Mouse (Mus musculus): ENCODE data around the gene Ube2e1. TPM values are rescaled to one million over a fixed set of nuclear protein-coding genes. Genes with fewer than 3 reads are reported as not detected.

Ube2e1 gene
- polyA plus RNA-seq (2015; fragmentation: Nextera tagmentation; extraction: Ambion mirVana), result 205 and 223 TPM in 2 replicates

DNA sequence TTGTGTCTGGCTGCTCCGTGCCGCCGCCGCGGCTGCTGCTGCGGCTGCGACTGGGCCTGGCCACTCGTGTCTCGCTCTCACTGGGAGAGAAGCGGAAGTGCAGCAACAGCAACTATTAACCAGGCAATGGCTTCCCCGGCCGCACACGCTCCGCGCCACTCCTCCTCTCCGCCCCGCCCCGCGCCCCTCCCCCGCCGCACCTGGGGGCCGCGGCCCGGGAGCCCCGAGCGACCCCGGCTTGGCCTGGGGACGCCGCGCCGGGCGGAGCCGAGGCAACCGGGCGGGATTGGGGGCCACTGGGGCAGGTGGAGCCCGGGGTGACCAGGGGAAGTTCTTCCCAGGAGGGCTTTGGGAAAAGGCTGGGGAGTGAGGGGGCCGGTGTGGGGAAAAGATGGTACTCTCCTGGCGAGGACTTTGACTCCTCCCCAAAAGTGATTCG lies at the start of gene Ube2e1:
Gene Ube2e1 (minus strand): TSS at position 167 of the 439 bp plus-strand sequence.
- H3K4me1 ChIP-seq (ENCODE audit: control insufficient read depth, insufficient read depth, low read length), result peaks cover 28% of the 10 kb centered on the region
- H3K36me3 ChIP-seq (ENCODE audit: control insufficient read depth, insufficient read depth, low read length), result no peaks in the 10 kb centered on the region
- H3K9ac ChIP-seq (ENCODE audit: low read depth, low read length), result peak within 1 kb of the TSS; percentile 98
- no peaks in the 10 kb centered on the region for H3K9me3 ChIP-seq (replicated peaks; ENCODE audit: control insufficient read depth, low read length, poor library complexity, severe bottlenecking)
- H3K4me3 ChIP-seq (ENCODE audit: low read depth, low read length), result peak within 1 kb of the TSS; percentile 93
- H3K27me3 ChIP-seq (ENCODE audit: control insufficient read depth, insufficient read depth, low read depth, low read length), result no peaks in the 10 kb centered on the region
- peak within 1 kb of the TSS; percentile 90 for H3K27ac ChIP-seq (ENCODE audit: low read length)
- peak within 1 kb of the TSS; percentile 87 for H3K4me2 ChIP-seq (ENCODE audit: low read length)
- WGBS, result under 1% methylated on average over 27 of the region's 39 CpGs
- ATAC-seq, result peak; percentile 93

DNA sequence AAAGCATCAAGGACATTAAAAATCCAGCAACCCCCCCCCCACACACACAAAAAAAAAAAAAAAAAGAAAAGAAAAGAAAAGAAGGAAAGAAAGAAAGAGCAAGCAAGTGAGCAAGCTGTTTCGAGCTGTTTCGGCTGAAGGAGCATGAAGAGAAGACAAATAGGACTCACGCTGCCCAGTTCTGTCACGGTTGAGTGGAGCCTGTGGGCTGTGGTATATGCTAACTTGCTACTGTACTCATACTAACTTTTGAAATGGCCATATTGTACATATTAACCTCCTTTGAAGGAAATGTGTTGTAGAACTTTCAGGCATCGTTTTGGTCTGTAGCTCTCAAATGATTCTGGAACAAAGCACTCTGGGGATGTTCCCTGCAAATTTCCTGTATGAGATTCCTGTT lies 48.2 kb upstream of the Ube2e1 start:
- H3K9me3 ChIP-seq (replicated peaks; ENCODE audit: control insufficient read depth, low read length, poor library complexity, severe bottlenecking), result no peaks in the 10 kb centered on the region
- no peaks in the 10 kb centered on the region for H3K36me3 ChIP-seq (ENCODE audit: control insufficient read depth, insufficient read depth, low read length)
- no peak overlapping the region for H3K4me2 ChIP-seq (ENCODE audit: low read length)
- no peaks in the 10 kb centered on the region for H3K4me1 ChIP-seq (ENCODE audit: control insufficient read depth, insufficient read depth, low read length)
- no peak overlapping the region for H3K9ac ChIP-seq (ENCODE audit: low read depth, low read length)
- H3K4me3 ChIP-seq (ENCODE audit: low read depth, low read length), result no peak overlapping the region
- no peaks in the 10 kb centered on the region for H3K27me3 ChIP-seq (ENCODE audit: control insufficient read depth, insufficient read depth, low read depth, low read length)
- H3K27ac ChIP-seq (ENCODE audit: low read length), result no peak overlapping the region
- no peak for ATAC-seq
- WGBS, result 59% methylated on average over 5 of the region's 5 CpGs

DNA sequence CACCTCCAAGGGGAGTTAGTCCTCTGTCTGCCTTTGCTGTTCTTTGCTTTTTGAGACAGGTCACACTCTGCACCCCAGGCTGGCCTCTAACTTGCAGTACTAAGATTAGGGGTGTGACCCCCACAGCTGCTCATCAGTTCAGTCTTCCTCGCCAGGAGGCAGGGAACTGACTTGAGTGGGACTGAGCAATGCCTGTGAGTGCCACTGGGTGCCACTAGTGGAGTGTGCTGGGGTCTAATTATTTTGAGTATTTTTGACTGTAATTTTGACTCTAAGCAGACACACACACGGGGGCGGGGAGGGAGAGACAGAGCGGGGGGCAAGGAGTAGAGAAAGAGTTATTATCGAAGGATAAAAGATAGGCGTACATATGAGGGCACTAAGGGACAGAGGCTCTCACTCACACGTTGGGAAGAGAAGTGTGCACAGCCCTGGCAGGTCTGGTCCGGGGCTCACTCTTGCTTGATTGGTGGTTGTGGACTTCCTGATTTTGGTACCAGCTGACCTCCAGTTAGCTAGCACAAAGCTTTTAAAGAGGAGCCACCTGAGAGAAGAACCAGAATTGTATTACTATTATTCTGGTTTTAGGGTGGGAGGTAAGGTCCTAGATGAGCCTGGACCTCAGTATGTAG lies 46.4 kb upstream of the Ube2e1 start:
- peak; percentile 82 for ATAC-seq
- no peaks in the 10 kb centered on the region for H3K4me1 ChIP-seq (ENCODE audit: control insufficient read depth, insufficient read depth, low read length)
- no peaks in the 10 kb centered on the region for H3K27me3 ChIP-seq (ENCODE audit: control insufficient read depth, insufficient read depth, low read depth, low read length)
- 64% methylated on average over 8 of the region's 8 CpGs for WGBS
- no peak overlapping the region for H3K4me3 ChIP-seq (ENCODE audit: low read depth, low read length)
- H3K27ac ChIP-seq (ENCODE audit: low read length), result no peak overlapping the region
- no peaks in the 10 kb centered on the region for H3K9me3 ChIP-seq (replicated peaks; ENCODE audit: control insufficient read depth, low read length, poor library complexity, severe bottlenecking)
- no peak overlapping the region for H3K4me2 ChIP-seq (ENCODE audit: low read length)
- H3K9ac ChIP-seq (ENCODE audit: low read depth, low read length), result no peak overlapping the region
- no peaks in the 10 kb centered on the region for H3K36me3 ChIP-seq (ENCODE audit: control insufficient read depth, insufficient read depth, low read length)

DNA sequence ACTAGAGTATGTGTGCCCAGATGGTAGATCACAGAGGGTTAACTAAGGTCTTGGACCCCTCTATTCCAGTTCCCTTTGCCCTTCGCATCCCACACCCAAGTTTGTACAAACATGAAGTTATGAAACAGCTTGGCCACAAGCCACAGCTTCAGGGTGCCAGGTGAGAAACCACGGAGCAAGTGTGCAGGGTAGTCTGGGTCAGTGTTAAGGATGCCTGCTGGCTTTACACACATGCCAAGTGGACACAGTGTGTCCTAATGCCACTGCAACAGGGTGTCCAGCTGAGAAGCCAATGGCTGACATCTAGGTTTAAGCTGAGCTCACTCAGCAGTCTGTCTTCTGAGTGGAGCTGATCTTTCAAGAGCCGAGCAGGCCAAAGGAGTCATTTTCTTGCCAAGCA lies 44.5 kb upstream of the Ube2e1 start:
- no peaks in the 10 kb centered on the region for H3K4me1 ChIP-seq (ENCODE audit: control insufficient read depth, insufficient read depth, low read length)
- no peak overlapping the region for H3K27ac ChIP-seq (ENCODE audit: low read length)
- no peaks in the 10 kb centered on the region for H3K27me3 ChIP-seq (ENCODE audit: control insufficient read depth, insufficient read depth, low read depth, low read length)
- 78% methylated on average over 3 of the region's 3 CpGs for WGBS
- ATAC-seq, result no peak
- no peaks in the 10 kb centered on the region for H3K9me3 ChIP-seq (replicated peaks; ENCODE audit: control insufficient read depth, low read length, poor library complexity, severe bottlenecking)
- H3K4me2 ChIP-seq (ENCODE audit: low read length), result no peak overlapping the region
- no peak overlapping the region for H3K9ac ChIP-seq (ENCODE audit: low read depth, low read length)
- no peak overlapping the region for H3K4me3 ChIP-seq (ENCODE audit: low read depth, low read length)
- no peaks in the 10 kb centered on the region for H3K36me3 ChIP-seq (ENCODE audit: control insufficient read depth, insufficient read depth, low read length)

DNA sequence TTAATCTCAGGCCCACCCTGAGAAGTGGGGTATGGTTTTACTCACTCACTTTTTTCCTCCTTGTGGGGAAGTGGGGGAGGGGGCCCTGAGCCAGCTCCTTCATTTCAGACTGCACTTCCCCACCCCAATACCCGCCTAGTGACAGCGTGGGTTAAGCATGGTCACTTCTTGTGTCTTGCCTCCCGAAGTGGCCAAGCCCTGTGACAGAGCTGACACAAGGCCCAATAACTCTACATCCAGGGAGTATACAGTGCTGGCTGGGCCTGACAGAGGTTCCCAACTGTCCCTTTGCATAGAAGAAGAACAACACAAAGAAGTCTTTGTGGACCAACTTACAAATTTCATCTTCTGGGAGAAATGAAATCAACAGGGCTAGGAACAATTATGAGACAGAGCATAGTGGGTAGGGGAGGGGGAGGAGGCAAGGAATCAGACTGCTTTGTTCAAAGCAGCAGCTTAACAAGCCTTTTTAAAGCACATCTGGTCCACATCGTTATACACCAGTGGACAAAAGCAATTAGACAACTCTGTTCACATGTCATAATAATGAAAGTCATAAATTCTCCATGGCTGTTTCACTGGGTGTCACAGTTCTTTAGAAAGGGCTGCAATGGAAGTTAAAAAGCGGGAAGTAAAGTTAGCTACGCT lies 42.2 kb upstream of the Ube2e1 start:
- no peaks in the 10 kb centered on the region for H3K4me1 ChIP-seq (ENCODE audit: control insufficient read depth, insufficient read depth, low read length)
- H3K36me3 ChIP-seq (ENCODE audit: control insufficient read depth, insufficient read depth, low read length), result no peaks in the 10 kb centered on the region
- 44% methylated on average over 6 of the region's 6 CpGs for WGBS
- no peak overlapping the region for H3K9ac ChIP-seq (ENCODE audit: low read depth, low read length)
- no peak overlapping the region for H3K4me3 ChIP-seq (ENCODE audit: low read depth, low read length)
- H3K27me3 ChIP-seq (ENCODE audit: control insufficient read depth, insufficient read depth, low read depth, low read length), result no peaks in the 10 kb centered on the region
- no peaks in the 10 kb centered on the region for H3K9me3 ChIP-seq (replicated peaks; ENCODE audit: control insufficient read depth, low read length, poor library complexity, severe bottlenecking)
- ATAC-seq, result no peak
- no peak overlapping the region for H3K4me2 ChIP-seq (ENCODE audit: low read length)
- H3K27ac ChIP-seq (ENCODE audit: low read length), result no peak overlapping the region

DNA sequence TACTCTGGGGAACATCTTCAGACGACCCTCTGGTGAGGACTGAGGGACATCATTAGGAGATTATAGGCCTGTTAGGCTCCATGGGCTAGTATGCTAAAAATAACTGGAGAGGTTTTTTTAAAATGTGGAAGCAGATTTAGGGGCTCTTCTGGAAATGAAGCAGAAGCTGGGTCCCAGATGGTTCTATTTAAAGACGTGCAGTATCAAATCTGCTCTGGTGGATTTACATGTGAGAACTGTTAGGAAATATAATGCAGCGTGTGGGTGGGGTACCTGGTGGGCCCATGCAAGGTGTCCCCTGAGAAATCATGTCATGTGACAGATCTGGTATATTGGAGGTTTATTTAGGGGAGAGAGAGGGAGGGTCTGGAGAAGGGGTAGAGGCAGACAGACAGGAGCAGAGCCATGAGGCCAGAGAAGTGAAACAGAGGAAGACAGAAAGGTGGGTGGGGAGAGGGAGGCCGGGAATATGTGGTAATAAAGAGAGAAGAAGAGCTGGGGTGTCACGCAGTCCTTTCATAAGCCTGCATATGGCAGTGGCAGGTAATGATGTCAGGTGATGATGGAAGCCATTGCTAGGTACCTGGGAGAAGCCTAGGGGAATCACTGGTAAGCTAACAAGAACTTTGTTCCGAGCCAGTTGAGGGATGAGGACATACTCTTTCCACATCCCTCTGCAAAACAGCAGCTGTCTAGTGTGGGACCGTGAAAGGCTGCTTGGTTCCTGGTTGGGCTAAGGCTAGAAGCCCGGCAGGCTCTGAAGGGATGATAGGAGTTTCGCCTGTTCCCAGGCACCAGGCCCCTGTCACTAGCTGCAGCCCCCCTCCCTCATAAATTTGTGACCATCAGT lies 41.3 kb upstream of the Ube2e1 start:
- Histone ChIP-seq H3K36me3 (ENCODE audit: control insufficient read depth, insufficient read depth, low read length) (no peaks in the 10 kb centered on the region), H3K4me3 (ENCODE audit: low read depth, low read length) (no peak overlapping the region), H3K4me1 (ENCODE audit: control insufficient read depth, insufficient read depth, low read length) (no peaks in the 10 kb centered on the region), H3K4me2 (ENCODE audit: low read length) (no peak overlapping the region), H3K9ac (ENCODE audit: low read depth, low read length) (no peak overlapping the region), H3K27ac (ENCODE audit: low read length) (no peak overlapping the region), H3K9me3 (replicated peaks; ENCODE audit: control insufficient read depth, low read length, poor library complexity, severe bottlenecking) (no peaks in the 10 kb centered on the region), H3K27me3 (ENCODE audit: control insufficient read depth, insufficient read depth, low read depth, low read length) (no peaks in the 10 kb centered on the region)
- WGBS, result 85% methylated on average over 9 of the region's 9 CpGs
- no peak for ATAC-seq

DNA sequence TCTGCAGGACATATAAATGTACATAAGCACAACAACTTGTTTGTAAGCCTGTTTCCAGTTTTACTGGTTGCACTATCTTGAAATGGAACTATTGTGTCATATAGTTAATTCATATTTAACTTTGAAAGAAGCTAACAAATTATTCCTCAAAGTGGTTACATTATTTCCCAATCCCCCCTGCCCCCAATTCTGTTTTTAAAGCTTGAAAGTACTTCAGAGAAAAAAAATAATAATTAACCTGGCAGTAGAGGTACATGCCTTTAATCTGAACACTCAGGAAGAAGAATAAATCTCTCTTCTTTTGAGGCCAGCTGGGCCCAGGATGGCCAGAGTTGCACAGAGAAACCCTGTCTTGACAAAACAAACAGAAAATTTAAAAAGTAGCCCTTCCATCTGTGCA lies 37.4 kb upstream of the Ube2e1 start:
- Histone ChIP-seq H3K4me2 (ENCODE audit: low read length) (no peak overlapping the region), H3K27ac (ENCODE audit: low read length) (no peak overlapping the region), H3K27me3 (ENCODE audit: control insufficient read depth, insufficient read depth, low read depth, low read length) (no peaks in the 10 kb centered on the region), H3K4me1 (ENCODE audit: control insufficient read depth, insufficient read depth, low read length) (no peaks in the 10 kb centered on the region), H3K9me3 (replicated peaks; ENCODE audit: control insufficient read depth, low read length, poor library complexity, severe bottlenecking) (no peaks in the 10 kb centered on the region), H3K4me3 (ENCODE audit: low read depth, low read length) (no peak overlapping the region), H3K36me3 (ENCODE audit: control insufficient read depth, insufficient read depth, low read length) (no peaks in the 10 kb centered on the region), H3K9ac (ENCODE audit: low read depth, low read length) (no peak overlapping the region)
- no peak for ATAC-seq

DNA sequence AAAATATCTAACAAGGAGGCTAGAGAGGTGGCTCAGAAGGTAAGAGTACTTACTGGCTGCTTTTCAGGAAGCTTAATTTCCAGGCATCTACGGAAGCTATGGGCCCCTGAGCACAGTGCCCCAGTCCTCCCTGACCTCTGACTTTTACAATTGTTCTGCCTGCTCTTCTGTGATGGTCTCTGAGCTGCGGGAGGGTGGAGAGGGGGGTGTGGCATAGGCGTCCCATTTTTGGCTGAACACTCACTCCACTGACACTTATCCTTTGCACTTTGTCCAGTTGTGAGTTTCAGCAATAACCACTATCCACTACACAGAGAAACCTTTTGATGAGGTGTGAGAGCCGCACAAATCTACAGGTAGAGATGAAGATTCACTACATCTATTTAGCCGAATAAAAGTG lies 35.4 kb upstream of the Ube2e1 start:
- no peak for ATAC-seq
- Histone ChIP-seq H3K9ac (ENCODE audit: low read depth, low read length) (no peak overlapping the region), H3K27ac (ENCODE audit: low read length) (no peak overlapping the region), H3K9me3 (replicated peaks; ENCODE audit: control insufficient read depth, low read length, poor library complexity, severe bottlenecking) (no peaks in the 10 kb centered on the region), H3K4me2 (ENCODE audit: low read length) (no peak overlapping the region), H3K4me1 (ENCODE audit: control insufficient read depth, insufficient read depth, low read length) (no peaks in the 10 kb centered on the region), H3K36me3 (ENCODE audit: control insufficient read depth, insufficient read depth, low read length) (no peaks in the 10 kb centered on the region), H3K4me3 (ENCODE audit: low read depth, low read length) (no peak overlapping the region), H3K27me3 (ENCODE audit: control insufficient read depth, insufficient read depth, low read depth, low read length) (no peaks in the 10 kb centered on the region)
- WGBS, result 39% methylated on average over 5 of the region's 5 CpGs

DNA sequence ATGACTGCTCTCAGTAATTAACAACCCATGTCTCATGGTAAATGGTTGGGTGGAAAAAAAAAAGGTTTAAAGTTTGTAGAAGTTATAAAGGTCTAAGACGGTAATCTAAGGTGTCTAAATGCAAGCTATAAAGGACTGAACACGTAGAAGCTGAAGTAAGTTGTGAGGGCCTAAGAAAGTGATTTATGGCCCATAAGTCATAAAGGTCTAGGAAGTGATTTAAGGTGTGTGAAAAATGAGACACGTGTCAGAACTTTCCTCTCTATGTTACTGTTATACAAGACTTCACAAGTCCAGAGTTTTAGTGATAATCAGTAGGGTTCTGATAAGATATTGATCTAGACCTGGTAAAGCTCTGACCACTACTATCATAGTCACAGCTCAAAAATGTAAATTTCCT lies 32.7 kb upstream of the Ube2e1 start:
- Histone ChIP-seq H3K9ac (ENCODE audit: low read depth, low read length) (no peak overlapping the region), H3K4me3 (ENCODE audit: low read depth, low read length) (no peak overlapping the region), H3K27ac (ENCODE audit: low read length) (no peak overlapping the region), H3K4me1 (ENCODE audit: control insufficient read depth, insufficient read depth, low read length) (no peaks in the 10 kb centered on the region), H3K36me3 (ENCODE audit: control insufficient read depth, insufficient read depth, low read length) (no peaks in the 10 kb centered on the region), H3K9me3 (replicated peaks; ENCODE audit: control insufficient read depth, low read length, poor library complexity, severe bottlenecking) (no peaks in the 10 kb centered on the region), H3K4me2 (ENCODE audit: low read length) (no peak overlapping the region), H3K27me3 (ENCODE audit: control insufficient read depth, insufficient read depth, low read depth, low read length) (no peaks in the 10 kb centered on the region)
- ATAC-seq, result no peak
- 89% methylated on average over 3 of the region's 3 CpGs for WGBS
